Mouse (Mus musculus): ENCODE data around the gene Rpl23. TPM values are rescaled to one million over a fixed set of nuclear protein-coding genes. Genes with fewer than 3 reads are reported as not detected.
"Not testable (repeated sequence)": the region's sequence is repeated elsewhere in the genome, so short reads cannot be mapped to it uniquely, and the experiment has no call there.

Rpl23 gene
- polyA plus RNA-seq, 1 experiment from 2014 or later = 409 TPM

DNA sequence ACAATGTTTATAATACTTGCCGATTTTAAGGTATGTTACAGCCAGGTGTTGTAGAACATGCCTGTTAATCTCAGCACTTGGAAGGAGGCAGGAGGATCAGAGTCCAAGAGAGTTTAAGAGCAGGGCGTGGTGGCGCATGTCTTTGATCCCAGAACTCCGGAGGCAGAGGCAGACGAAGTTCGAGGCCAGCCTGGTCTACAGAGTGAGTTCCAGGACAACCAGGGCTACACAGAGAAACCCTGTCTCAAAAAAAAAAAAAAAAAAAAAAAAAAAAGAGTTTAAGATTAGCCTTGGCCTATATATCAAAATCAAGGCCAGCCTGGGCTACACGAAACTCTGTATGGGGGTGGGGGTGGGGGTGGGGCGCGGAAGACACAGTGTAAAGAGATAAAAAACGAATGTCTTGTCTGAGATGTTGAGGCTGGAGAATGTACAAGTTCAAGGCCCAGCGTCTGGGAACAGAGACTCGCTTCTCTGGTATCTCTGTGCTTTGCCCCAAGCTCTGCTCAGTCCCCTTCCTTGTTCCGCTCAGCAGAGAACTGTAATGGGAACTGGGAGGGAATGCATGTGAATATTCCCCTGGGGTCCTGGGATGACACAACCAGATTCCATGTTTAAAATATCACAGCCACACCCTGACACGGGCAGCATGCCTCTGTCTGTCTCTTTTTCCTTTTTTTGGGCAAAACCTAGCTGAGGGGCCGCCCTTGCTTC lies 15.3 kb upstream of the Rpl23 start:
- 67% methylated on average over 15 of the region's 15 CpGs for WGBS (ENCODE audit: insufficient replicate concordance)
- no peak overlapping the region for H3K27ac ChIP-seq (ENCODE audit: low read depth)
- no peak for TF ChIP-seq CTCF (IDR thresholded peaks at IDR 0.05; ENCODE audit: low read depth)
- TF ChIP-seq EP300 (IDR thresholded peaks at IDR 0.05; ENCODE audit: low read depth) = no peak
- no peak overlapping the region for H3K4me2 ChIP-seq (ENCODE audit: low read depth, low read length)
- H3K27me3 ChIP-seq (ENCODE audit: insufficient read depth, low read length) = no peaks in the 10 kb centered on the region
- H3K4me3 ChIP-seq (ENCODE audit: low read depth, low read length) = no peak overlapping the region
- H3K9ac ChIP-seq (replicated peaks) = no peak overlapping the region
- H3K4me1 ChIP-seq (ENCODE audit: insufficient read depth) = peaks cover 15% of the 10 kb centered on the region
- H3K36me3 ChIP-seq (replicated peaks; ENCODE audit: insufficient read depth, low read length) = no peaks in the 10 kb centered on the region
- ATAC-seq = no peak
- DNase-seq = no peak
- no peaks in the 10 kb centered on the region for H3K9me3 ChIP-seq (ENCODE audit: low read length)

DNA sequence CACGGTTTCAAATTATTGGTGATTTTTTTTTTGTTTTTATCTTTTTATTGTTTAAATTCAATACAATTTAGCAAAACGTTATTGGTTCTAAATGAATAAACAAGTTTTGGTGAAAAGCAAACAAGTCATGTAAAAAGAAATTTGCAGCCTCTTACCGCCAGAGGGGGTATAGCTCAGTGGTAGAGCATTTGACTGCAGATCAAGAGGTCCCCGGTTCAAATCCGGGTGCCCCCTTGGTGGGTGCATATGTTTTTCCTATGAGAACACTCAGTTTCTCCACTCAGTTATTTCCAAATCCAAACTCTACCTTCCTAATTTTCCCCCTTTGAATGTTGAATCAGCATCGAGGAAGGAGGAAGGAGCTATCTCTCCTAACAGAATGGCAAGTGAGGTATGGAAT lies 14.7 kb upstream of the Rpl23 start:
- H3K4me3 ChIP-seq (ENCODE audit: low read depth, low read length) = no peak overlapping the region
- no peak overlapping the region for H3K27ac ChIP-seq (ENCODE audit: low read depth)
- no peak overlapping the region for H3K4me2 ChIP-seq (ENCODE audit: low read depth, low read length)
- ATAC-seq = no peak
- peak; percentile 65 for DNase-seq
- no peak overlapping the region for H3K9ac ChIP-seq (replicated peaks)
- no peaks in the 10 kb centered on the region for H3K9me3 ChIP-seq (ENCODE audit: low read length)
- H3K4me1 ChIP-seq (ENCODE audit: insufficient read depth) = peaks cover 12% of the 10 kb centered on the region
- no peaks in the 10 kb centered on the region for H3K36me3 ChIP-seq (replicated peaks; ENCODE audit: insufficient read depth, low read length)
- TF ChIP-seq CTCF (IDR thresholded peaks at IDR 0.05; ENCODE audit: low read depth) (peak; percentile 46), EP300 (IDR thresholded peaks at IDR 0.05; ENCODE audit: low read depth) (no peak)
- 4% methylated on average over 6 of the region's 6 CpGs for WGBS (ENCODE audit: insufficient replicate concordance)
- no peaks in the 10 kb centered on the region for H3K27me3 ChIP-seq (ENCODE audit: insufficient read depth, low read length)

DNA sequence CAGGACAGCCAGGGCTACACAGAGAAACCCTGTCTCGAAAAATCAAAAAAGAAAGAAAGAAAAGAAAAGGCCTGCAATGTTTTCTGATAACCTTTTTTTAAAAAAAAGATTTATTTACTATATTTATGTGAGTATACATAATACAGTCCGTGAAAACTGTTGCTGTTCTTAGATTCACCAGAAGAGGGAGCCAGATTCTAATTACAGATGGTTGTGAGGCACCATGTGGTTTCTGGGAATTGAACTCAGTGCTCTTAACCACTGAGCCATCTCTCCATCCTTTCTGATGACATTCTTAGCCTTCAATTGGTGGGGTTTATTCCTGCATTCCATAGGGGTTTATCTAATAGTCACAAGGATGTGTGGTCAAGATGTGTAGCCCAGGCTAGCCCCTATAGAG lies 10.9 kb upstream of the Rpl23 start:
- Histone ChIP-seq H3K9ac (replicated peaks) (no peak overlapping the region), H3K9me3 (ENCODE audit: low read length) (no peaks in the 10 kb centered on the region), H3K4me3 (ENCODE audit: low read depth, low read length) (no peak overlapping the region), H3K4me1 (ENCODE audit: insufficient read depth) (no peaks in the 10 kb centered on the region), H3K27me3 (ENCODE audit: insufficient read depth, low read length) (no peaks in the 10 kb centered on the region), H3K36me3 (replicated peaks; ENCODE audit: insufficient read depth, low read length) (no peaks in the 10 kb centered on the region), H3K4me2 (ENCODE audit: low read depth, low read length) (no peak overlapping the region), H3K27ac (ENCODE audit: low read depth) (no peak overlapping the region)
- ATAC-seq (0 out of 2 replicates have a peak, but pooled peaks have one; percentile 23), DNase-seq (peak; percentile 17)
- 7% methylated on average over 2 of the region's 2 CpGs for WGBS (ENCODE audit: insufficient replicate concordance)
- TF ChIP-seq CTCF (IDR thresholded peaks at IDR 0.05; ENCODE audit: low read depth) = peak; percentile 82
- TF ChIP-seq EP300 (IDR thresholded peaks at IDR 0.05; ENCODE audit: low read depth) = no peak

DNA sequence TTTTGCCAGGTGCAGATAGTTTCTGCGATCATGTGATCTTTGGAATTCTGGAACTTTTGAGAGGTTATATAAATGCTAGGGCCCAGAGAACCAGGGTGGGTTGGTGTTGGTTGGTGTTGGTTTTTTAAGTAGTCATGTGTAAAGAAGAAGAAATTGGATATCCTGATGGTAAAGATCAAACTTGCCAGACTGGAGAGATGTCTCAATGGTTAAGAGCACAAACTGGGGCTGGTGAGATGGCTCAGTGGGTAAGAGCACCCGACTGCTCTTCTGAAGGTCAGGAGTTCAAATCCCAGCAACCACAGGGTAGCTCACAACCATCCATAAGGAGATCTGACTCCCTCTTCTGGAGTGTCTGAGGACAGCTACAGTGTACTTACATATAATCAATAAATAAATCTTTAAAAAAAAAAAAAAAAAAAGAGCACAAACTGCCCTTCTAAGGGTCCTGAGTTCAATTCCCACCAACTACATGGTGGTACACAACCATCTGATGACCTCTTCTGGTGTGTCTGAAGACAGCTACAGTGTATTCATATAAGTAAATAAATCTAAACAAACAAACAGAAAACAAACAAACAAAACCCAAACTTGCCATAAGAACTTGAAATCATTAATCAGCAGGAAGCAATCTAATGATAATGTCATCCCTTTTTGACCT lies 8.7 kb upstream of the Rpl23 start:
- not testable (repeated sequence) for H3K36me3 ChIP-seq (replicated peaks; ENCODE audit: insufficient read depth, low read length); H3K9ac ChIP-seq (replicated peaks); DNase-seq; H3K4me2 ChIP-seq (ENCODE audit: low read depth, low read length); ATAC-seq; H3K27me3 ChIP-seq (ENCODE audit: insufficient read depth, low read length); H3K27ac ChIP-seq (ENCODE audit: low read depth); H3K4me3 ChIP-seq (ENCODE audit: low read depth, low read length); H3K4me1 ChIP-seq (ENCODE audit: insufficient read depth); H3K9me3 ChIP-seq (ENCODE audit: low read length)
- 70% methylated on average over 2 of the region's 2 CpGs for WGBS (ENCODE audit: insufficient replicate concordance)

DNA sequence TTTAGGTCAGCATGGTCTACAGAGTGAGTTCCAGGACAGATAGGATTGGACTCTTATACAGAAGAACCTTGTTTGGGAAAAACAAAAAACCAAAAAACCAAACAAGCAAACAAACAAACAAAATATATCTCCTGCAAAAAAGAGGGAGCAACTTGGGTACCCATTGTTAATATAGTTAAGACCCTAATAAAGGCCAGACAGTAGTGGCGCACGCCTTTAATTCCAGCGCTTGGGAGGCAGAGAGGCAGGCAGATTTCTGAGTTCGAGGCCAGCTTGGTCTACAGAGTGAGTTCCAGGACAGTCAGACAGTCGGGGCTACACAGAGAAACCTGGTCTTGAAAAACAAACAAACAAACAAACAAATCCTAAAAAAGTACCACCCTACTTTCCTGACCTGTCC lies 7.5 kb upstream of the Rpl23 start:
- no peaks in the 10 kb centered on the region for H3K4me1 ChIP-seq (ENCODE audit: insufficient read depth)
- no peak overlapping the region for H3K27ac ChIP-seq (ENCODE audit: low read depth)
- no peak overlapping the region for H3K4me2 ChIP-seq (ENCODE audit: low read depth, low read length)
- no peak for ATAC-seq
- no peak for DNase-seq
- 73% methylated on average over 5 of the region's 5 CpGs for WGBS (ENCODE audit: insufficient replicate concordance)
- no peak overlapping the region for H3K9ac ChIP-seq (replicated peaks)
- no peak overlapping the region for H3K4me3 ChIP-seq (ENCODE audit: low read depth, low read length)
- no peaks in the 10 kb centered on the region for H3K9me3 ChIP-seq (ENCODE audit: low read length)
- no peaks in the 10 kb centered on the region for H3K27me3 ChIP-seq (ENCODE audit: insufficient read depth, low read length)
- TF ChIP-seq EP300 (IDR thresholded peaks at IDR 0.05; ENCODE audit: low read depth) (no peak), CTCF (IDR thresholded peaks at IDR 0.05; ENCODE audit: low read depth) (no peak)
- H3K36me3 ChIP-seq (replicated peaks; ENCODE audit: insufficient read depth, low read length) = no peaks in the 10 kb centered on the region

DNA sequence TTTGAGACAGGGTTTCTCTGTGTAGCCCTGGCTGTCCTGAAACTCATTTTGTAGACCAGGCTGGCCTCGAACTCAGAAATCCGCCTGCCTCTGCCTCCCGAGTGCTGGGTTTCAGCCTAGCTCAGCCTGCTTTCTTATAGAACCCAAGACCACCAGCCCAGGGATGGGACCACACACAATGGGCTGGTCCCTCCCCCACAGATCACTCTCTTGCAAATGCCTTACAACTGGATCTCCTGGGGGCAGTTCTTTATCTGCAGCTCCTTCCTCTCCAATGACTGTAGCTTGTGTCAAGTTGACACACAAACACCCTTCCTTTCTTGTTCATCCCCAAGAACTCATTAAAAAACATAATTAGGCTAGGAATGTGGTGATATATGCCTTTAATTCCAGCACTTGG lies 5.7 kb upstream of the Rpl23 start:
- Histone ChIP-seq H3K4me3 (ENCODE audit: low read depth, low read length) (no peak overlapping the region), H3K4me1 (ENCODE audit: insufficient read depth) (no peaks in the 10 kb centered on the region; the same call in 1 of the 2 replicates), H3K36me3 (replicated peaks; ENCODE audit: insufficient read depth, low read length) (no peaks in the 10 kb centered on the region), H3K9me3 (ENCODE audit: low read length) (no peaks in the 10 kb centered on the region), H3K4me2 (ENCODE audit: low read depth, low read length) (no peak overlapping the region), H3K9ac (replicated peaks) (no peak overlapping the region), H3K27ac (ENCODE audit: low read depth) (no peak overlapping the region), H3K27me3 (ENCODE audit: insufficient read depth, low read length) (no peaks in the 10 kb centered on the region)
- TF ChIP-seq CTCF (IDR thresholded peaks at IDR 0.05; ENCODE audit: low read depth) (no peak), EP300 (IDR thresholded peaks at IDR 0.05; ENCODE audit: low read depth) (no peak)
- no peak for ATAC-seq
- 78% methylated on average over 3 of the region's 3 CpGs for WGBS (ENCODE audit: insufficient replicate concordance)
- DNase-seq = no peak

Data from liver, postnatal 0 days (tissue).